Mouse (Mus musculus) Patski (cell line): Measurements from ENCODE around the gene Gm10337. TPM values are rescaled to one million over a fixed set of nuclear protein-coding genes. Genes with fewer than 3 reads are reported as not detected.

Experiments
- ATAC-seq: fragments of 100-300 bp; one replicate; pipeline ENCODE4 v1.8.0; 2021
- CTCF ChIA-PET: fragments of 350-600 bp; sonication (Branson Sonifier 250); formaldehyde crosslinking; loops from one replicate; lab custom pipeline; 2022; ENCODE audit warnings: inconsistent platforms; lab: Charles Lee
- POLR2A ChIA-PET: fragments of 350-600 bp; sonication (Branson Sonifier 250); formaldehyde crosslinking; loops from one replicate; lab custom pipeline; 2022; ENCODE audit warnings: antibody characterized with exemption, inconsistent platforms; lab: Charles Lee
- DNase-seq: peaks from one replicate; pipeline ENCODE4 v3.0.0-alpha.2; 2011; ENCODE audit warnings: low read depth, low spot score
- H3K27me3 ChIP-seq: fragments of 371-371 bp; one replicate; pipeline ENCODE4 v1.5.1; 2021
- CTCF ChIP-seq: fragments of 100-300 bp; IDR thresholded peaks from one replicate; pipeline ENCODE4 v1.5.1; 2021
- in situ Hi-C: fragments of 300-500 bp; cut with MboI; formaldehyde crosslinking; loops from 3 replicates; pipeline ENCODE4 v1.11.1; 2018; ENCODE audit warnings: low pct_unique_long_range_greater_than_20kb, mixed read lengths
- polyA plus RNA-seq: library from polyadenylated mRNA; unstranded; gene quantifications from one replicate; pipeline ENCODE4 v1.2.3, GENCODE M21; 2021

The Gm10337 gene
- polyA plus RNA-seq, 1 experiment from 2014 or later, result 3.6 TPM

DNA sequence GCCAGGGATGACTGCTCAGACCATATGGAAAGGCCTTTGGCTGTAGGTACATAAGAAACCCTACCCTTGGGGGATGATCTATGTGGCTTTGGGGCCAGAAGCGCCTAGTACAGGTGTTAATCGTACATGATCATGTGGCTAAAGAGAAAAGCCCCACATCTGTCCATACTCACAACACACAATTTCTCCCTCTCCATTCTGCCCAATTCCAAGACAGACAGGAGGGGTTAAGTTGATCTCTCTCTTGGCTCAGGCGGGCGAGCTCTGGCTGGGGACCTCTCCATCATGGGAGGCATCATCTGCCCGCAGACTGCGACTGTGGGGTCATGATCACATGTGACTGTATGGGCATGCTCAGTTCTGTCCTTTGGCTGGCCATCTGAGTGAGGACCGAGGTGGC is 30.4 kb downstream of the Gm10337 start:
- CTCF ChIA-PET, result interaction anchor here (2.2 kb wide), 1 partner anchor 9 kb away, joined by 8 read pairs; the partner anchor contains the start of gene Npff
- H3K27me3 ChIP-seq, result no peaks in the 10 kb centered on the region
- in situ Hi-C loops, result no loop called here
- no peak for ATAC-seq
- POLR2A ChIA-PET, result no interaction called here
- no peak for DNase-seq
- TF ChIP-seq CTCF, result no peak

DNA sequence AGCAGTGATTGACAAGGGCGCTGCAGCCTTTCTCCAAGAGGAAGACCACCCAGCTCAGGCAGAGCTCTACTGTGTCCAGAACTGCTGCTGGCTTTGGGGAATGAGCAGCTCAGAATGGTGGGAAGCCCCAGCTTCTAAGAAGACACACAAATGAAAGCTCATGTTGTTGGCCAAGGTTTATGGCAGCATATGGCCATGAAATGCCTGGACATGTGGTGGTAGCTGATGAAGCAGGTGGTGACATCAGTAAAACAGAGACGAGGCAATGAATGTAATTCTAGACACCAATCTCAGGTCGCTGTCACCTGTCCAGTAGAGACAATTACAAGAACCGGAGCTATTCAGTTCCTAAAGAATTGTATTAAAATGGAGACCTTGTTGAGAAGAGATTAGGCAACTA is 41.3 kb downstream of the Gm10337 start:
- no peak for ATAC-seq
- TF ChIP-seq CTCF, result no peak
- no peak for DNase-seq
- POLR2A ChIA-PET, result interaction anchor here (0.7 kb wide), 1 partner anchor 33 kb away, joined by 3 read pairs; no protein-coding TSS in a partner anchor
- no peaks in the 10 kb centered on the region for H3K27me3 ChIP-seq
- CTCF ChIA-PET, result interaction anchor here (0.8 to 1.5 kb wide), 3 partner anchors 16 to 120 kb away, joined by 3 to 4 read pairs (median 3); no protein-coding TSS in a partner anchor
- in situ Hi-C loops, result no loop called here

DNA sequence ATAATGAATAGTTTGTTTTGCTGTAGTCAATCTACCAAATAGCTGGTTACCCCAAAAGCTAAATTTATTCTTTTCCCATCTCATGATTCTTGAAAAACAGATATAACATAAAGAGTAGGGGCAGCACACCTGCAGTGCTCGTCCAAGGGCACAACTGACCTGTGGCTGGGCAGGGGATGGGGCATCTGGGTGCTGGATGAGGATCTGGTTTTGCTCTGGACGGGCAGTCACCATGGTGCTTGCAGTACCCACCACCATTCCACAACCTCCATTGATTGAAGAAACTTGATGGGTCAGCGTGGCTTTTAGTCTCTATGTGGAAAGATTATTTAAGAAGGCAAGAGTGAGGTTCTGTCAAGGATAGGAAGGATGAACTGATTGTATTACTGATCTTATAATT is 42.7 kb downstream of the Gm10337 start:
- ChIA-PET POLR2A (no interaction called here), CTCF (interaction anchor here (0.9 to 2.3 kb wide), 4 partner anchors 17 to 125 kb away, joined by 3 to 6 read pairs (median 3); no protein-coding TSS in a partner anchor)
- no peak for DNase-seq
- in situ Hi-C loops, result no loop called here
- ATAC-seq, result no peak
- H3K27me3 ChIP-seq, result no peaks in the 10 kb centered on the region
- no peak for TF ChIP-seq CTCF

DNA sequence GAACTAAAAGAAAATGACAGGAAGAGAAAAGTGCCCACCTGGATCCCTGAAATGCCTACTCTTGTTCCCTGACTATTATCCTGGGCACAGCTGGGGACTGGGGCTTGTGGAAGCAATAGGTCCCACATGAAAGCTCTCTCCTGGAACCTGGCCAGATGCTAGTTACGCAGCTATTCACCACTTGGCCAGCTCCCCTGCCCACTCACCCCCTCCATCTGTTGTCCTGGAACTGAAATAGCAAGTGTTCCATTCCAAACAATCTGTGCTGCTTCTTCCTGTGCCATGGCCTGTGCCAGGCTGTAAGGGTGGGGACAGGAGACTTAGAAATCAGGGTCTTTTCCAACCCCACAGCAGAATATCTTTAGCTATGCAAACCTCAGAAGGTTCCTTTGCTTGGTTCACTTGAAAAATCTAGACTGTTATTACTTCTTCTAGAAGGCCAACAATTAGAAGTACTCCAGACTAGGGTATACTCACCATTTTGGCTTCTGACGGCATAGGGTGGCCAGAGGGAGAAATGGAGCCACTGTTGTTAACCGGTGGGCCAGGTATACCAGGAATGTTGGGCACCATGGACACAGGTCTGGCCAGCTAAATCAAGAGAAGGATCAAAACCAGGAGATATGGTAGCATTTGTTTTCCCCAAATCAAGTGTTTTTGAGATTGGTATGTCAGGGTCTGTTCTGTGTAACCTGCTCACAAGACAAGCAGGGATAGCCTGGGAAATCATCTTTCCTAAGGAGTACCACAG is 43.3 kb downstream of the Gm10337 start:
- ChIA-PET CTCF (interaction anchor here (0.9 to 2.3 kb wide), 4 partner anchors 18 to 124 kb away, joined by 3 to 6 read pairs (median 3); no protein-coding TSS in a partner anchor), POLR2A (interaction anchor here (0.6 kb wide), 1 partner anchor 41 kb away, joined by 8 read pairs; no protein-coding TSS in a partner anchor)
- ATAC-seq (no peak), DNase-seq (no peak)
- in situ Hi-C loops, result no loop called here
- no peaks in the 10 kb centered on the region for H3K27me3 ChIP-seq
- TF ChIP-seq CTCF, result no peak

DNA sequence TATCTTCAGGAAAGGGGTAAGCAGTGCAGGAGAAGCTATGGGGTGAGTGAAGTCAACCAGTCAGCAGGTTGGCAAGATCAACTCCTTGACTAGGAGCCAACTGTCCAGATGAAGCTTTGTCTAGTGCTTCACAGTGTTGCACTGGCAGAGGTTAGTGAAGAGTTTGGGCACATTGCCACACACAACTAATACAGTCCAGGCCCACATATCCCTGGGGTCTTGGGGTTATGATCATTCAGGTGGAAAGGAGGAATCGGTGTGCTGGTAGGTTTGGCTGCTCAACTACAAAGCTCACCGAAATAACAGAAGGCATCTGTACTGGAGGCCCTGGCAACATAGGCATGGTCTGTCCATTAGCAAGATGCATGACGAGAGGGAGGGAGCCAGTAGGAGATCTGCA is 44.0 kb downstream of the Gm10337 start:
- no peaks in the 10 kb centered on the region for H3K27me3 ChIP-seq
- in situ Hi-C loops, result no loop called here
- ATAC-seq (no peak), DNase-seq (no peak)
- ChIA-PET POLR2A (no interaction called here), CTCF (interaction anchor here (1.1 to 2.3 kb wide), 3 partner anchors 22 to 123 kb away, joined by 3 to 6 read pairs (median 3); no protein-coding TSS in a partner anchor)
- no peak for TF ChIP-seq CTCF

DNA sequence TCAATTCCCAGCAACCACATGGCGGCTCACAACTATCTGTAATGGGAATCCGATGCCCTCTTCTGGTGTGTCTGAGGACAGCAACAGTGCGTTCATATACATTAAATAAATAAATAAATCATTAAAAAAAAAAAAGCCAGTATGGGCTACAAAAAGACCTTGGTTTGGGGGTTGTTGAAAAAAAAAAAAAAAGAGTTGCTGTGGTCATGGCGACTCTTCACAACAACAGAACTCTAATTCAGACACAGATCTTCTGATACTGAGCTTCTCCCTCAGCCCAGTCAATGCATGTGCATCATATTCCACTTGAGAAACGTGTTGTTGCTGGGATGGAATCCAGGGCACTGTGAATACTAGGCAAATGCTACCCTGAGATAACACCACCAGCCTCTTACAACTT is 49.1 kb downstream of the Gm10337 start:
- in situ Hi-C loops, result loop anchor here (10.0 kb wide), 1 partner anchor 112 kb away; no protein-coding TSS in a partner anchor
- ATAC-seq, result no peak
- CTCF ChIA-PET, result no interaction called here
- TF ChIP-seq CTCF, result no peak
- H3K27me3 ChIP-seq, result no peaks in the 10 kb centered on the region
- POLR2A ChIA-PET, result interaction anchor here (0.6 kb wide), 1 partner anchor 24 kb away, joined by 3 read pairs; no protein-coding TSS in a partner anchor
- DNase-seq, result no peak

Other genes starting within 250 kb of the Gm10337 start
- gene Rarg, start 246.2 kb upstream of the Gm10337 start, polyA plus RNA-seq, result 32.0 TPM
- gene Gm9918, start 233.2 kb upstream of the Gm10337 start, polyA plus RNA-seq, result 0.03 TPM
- 47.4 TPM for gene Mfsd5, start 224.3 kb upstream of the Gm10337 start, polyA plus RNA-seq
- 21.8 TPM for gene Espl1, start 207.5 kb upstream of the Gm10337 start, polyA plus RNA-seq
- 642 TPM for gene Pfdn5, start 177.6 kb upstream of the Gm10337 start, polyA plus RNA-seq
- gene Myg1, start 172.0 kb upstream of the Gm10337 start, polyA plus RNA-seq, result 87.1 TPM
- 43.3 TPM for gene Aaas, start 153.0 kb upstream of the Gm10337 start, polyA plus RNA-seq
- not detected for gene Sp7, start 136.5 kb upstream of the Gm10337 start, polyA plus RNA-seq
- gene Sp1, start 97.6 kb upstream of the Gm10337 start, polyA plus RNA-seq, result 30.6 TPM
- not detected for gene Amhr2, start 58.4 kb upstream of the Gm10337 start, polyA plus RNA-seq
- 167 TPM for gene Prr13, start 44.7 kb upstream of the Gm10337 start, polyA plus RNA-seq
- gene Pcbp2, start 33.2 kb upstream of the Gm10337 start, polyA plus RNA-seq, result 801 TPM
- 41.5 TPM for gene Map3k12, start 13.3 kb downstream of the Gm10337 start, polyA plus RNA-seq
- gene Tarbp2, start 14.5 kb downstream of the Gm10337 start, polyA plus RNA-seq, result 51.1 TPM
- 0.83 TPM for gene Npff, start 21.2 kb downstream of the Gm10337 start, polyA plus RNA-seq
- not detected for gene Gm28047, start 121.3 kb downstream of the Gm10337 start, polyA plus RNA-seq
- 39.9 TPM for gene Atf7, start 121.7 kb downstream of the Gm10337 start, polyA plus RNA-seq
- gene Atp5g2, start 168.6 kb downstream of the Gm10337 start, polyA plus RNA-seq, result 24.7 TPM
- gene Calcoco1, start 218.5 kb downstream of the Gm10337 start, polyA plus RNA-seq, result 154 TPM